ENCODE assay signal across 11 mouse cellular contexts in genomic region chr13:98810143-98810542, GRCm38 (mm10). TPM values are rescaled to one million over a fixed set of nuclear protein-coding genes. Genes with fewer than 3 reads are reported as not detected.
DNase-seq lines count a peak whose midpoint lies in the region; ATAC-seq lines count a peak whose summit lies in the region.
"Had no signal": no experiment of that assay in that cellular context is flagged by ENCODE, and none has a peak within 500 bp of the region (broad histone marks: within the 10 kb centered on the region; RNA-seq: fewer than 3 reads in every experiment).

No protein-coding gene starts in this region.

- peaks cover under 1% of the 10 kb centered on the region; the same call in 1 of the 2 replicates for H3K36me3 ChIP-seq in kidney, embryonic 15.5 days
- H3K36me3 ChIP-seq in kidney, embryonic 14.5 days (ENCODE audit: control insufficient read depth, insufficient read depth, low read length) = peaks cover under 1% of the 10 kb centered on the region; the same call in 1 of the 2 replicates
- peaks cover 2% of the 10 kb centered on the region for H3K36me3 ChIP-seq in megakaryocyte, embryonic 14.5 days (replicated peaks; ENCODE audit: low read length)

- ATAC-seq in kidney, embryonic 15.5 days (replicated peaks; ENCODE audit: low FRiP score) = no peak
- ATAC-seq in kidney, embryonic 14.5 days (ENCODE audit: low FRiP score, low TSS enrichment) = no peak
- peak; percentile 64 for ATAC-seq in granulocyte monocyte progenitor cell, adult 5-6 weeks (replicated peaks; ENCODE audit: poor library complexity, severe bottlenecking)
- ATAC-seq: intestine, embryonic 16.5 days had no signal

- no peak overlapping the region for H3K4me2 ChIP-seq in kidney, embryonic 15.5 days
- no peak overlapping the region for H3K4me2 ChIP-seq in kidney, embryonic 14.5 days (replicated peaks; ENCODE audit: low read depth, low read length)
- H3K4me2 ChIP-seq: embryonic facial prominence, embryonic 13.5 days; limb, embryonic 13.5 days had no signal

- H3K27me3 ChIP-seq in kidney, embryonic 15.5 days = no peaks in the 10 kb centered on the region
- H3K27me3 ChIP-seq in kidney, embryonic 14.5 days (ENCODE audit: control insufficient read depth, insufficient read depth, low read length) = no peaks in the 10 kb centered on the region
- H3K27me3 ChIP-seq in megakaryocyte, embryonic 14.5 days (replicated peaks) = no peaks in the 10 kb centered on the region
- H3K27me3 ChIP-seq: embryonic facial prominence, embryonic 13.5 days; limb, embryonic 13.5 days had no signal

- H3K4me3 ChIP-seq in kidney, embryonic 15.5 days (replicated peaks) = no peak overlapping the region
- H3K4me3 ChIP-seq in kidney, embryonic 14.5 days (ENCODE audit: low read length) = no peak overlapping the region
- H3K4me3 ChIP-seq in megakaryocyte, embryonic 14.5 days (replicated peaks) = peak overlapping the region; percentile 87
- H3K4me3 ChIP-seq: embryonic facial prominence, embryonic 13.5 days; limb, embryonic 13.5 days had no signal

- H3K9ac ChIP-seq in kidney, embryonic 15.5 days = no peak overlapping the region
- no peak overlapping the region for H3K9ac ChIP-seq in kidney, embryonic 14.5 days (ENCODE audit: low read depth, low read length)
- H3K9ac ChIP-seq: embryonic facial prominence, embryonic 13.5 days; limb, embryonic 13.5 days had no signal

- H3K4me1 ChIP-seq in kidney, embryonic 15.5 days = peaks cover 16% of the 10 kb centered on the region
- peaks cover 6% of the 10 kb centered on the region; the same call in 1 of the 2 replicates for H3K4me1 ChIP-seq in kidney, embryonic 14.5 days (ENCODE audit: control insufficient read depth, insufficient read depth, low read length)
- H3K4me1 ChIP-seq in megakaryocyte, embryonic 14.5 days = peaks cover 42% of the 10 kb centered on the region

- DNase-seq in MEL-GATA-1-ER (ENCODE audit: extremely low read depth, low read depth) = peak; percentile 82
- no peak for DNase-seq in B cell, adult 2 months
- no peak for DNase-seq in left cerebral cortex, postnatal 10 days (ENCODE audit: extremely low spot score in 1 of 2, low spot score in 2 of 2)
- no peak for DNase-seq in right cerebral cortex, postnatal 36 days (ENCODE audit: low spot score in 2 of 2)

- H3K9me3 ChIP-seq in kidney, embryonic 15.5 days (replicated peaks) = no peaks in the 10 kb centered on the region
- H3K9me3 ChIP-seq in kidney, embryonic 14.5 days (ENCODE audit: control insufficient read depth, low read length) = no peaks in the 10 kb centered on the region
- no peaks in the 10 kb centered on the region for H3K9me3 ChIP-seq in megakaryocyte, embryonic 14.5 days
- H3K9me3 ChIP-seq: embryonic facial prominence, embryonic 13.5 days; limb, embryonic 13.5 days had no signal

- intact Hi-C loops in left cerebral cortex, postnatal 10 days (cut with DNase I) = no loop called here

- H3K27ac ChIP-seq in kidney, embryonic 15.5 days = peak overlapping the region; percentile 54; the same call in 1 of the 2 replicates
- H3K27ac ChIP-seq in kidney, embryonic 14.5 days (ENCODE audit: low read depth, low read length) = no peak overlapping the region
- H3K27ac ChIP-seq: embryonic facial prominence, embryonic 13.5 days; limb, embryonic 13.5 days had no signal

- 51% methylated on average over 6 of the region's 6 CpGs for WGBS in kidney, embryonic 15.5 days
- 48% methylated on average over 6 of the region's 6 CpGs for WGBS in kidney, embryonic 14.5 days

RNA-seq across cellular contexts. Expression of gene Fcho2, which starts 5.1 kb away (rescaled TPM):
- 41.6 and 42.8 TPM in 2 replicates for polyA plus RNA-seq in kidney, embryonic 15.5 days (2015; fragmentation: Nextera tagmentation; extraction: Ambion mirVana)
- polyA plus RNA-seq in kidney, embryonic 14.5 days (2014; fragmentation: Nextera tagmentation; extraction: Ambion mirVana) = 32.4 and 48.4 TPM in 2 replicates
- total RNA-seq in granulocyte monocyte progenitor cell, adult 5-6 weeks (2014; fragmentation: Nextera tagmentation) = 47.5 and 48.2 TPM in 2 replicates
- 14.7 TPM in 2 replicates for total RNA-seq in granulocyte monocyte progenitor cell, adult 5-6 weeks (2017)
- 0.39 TPM in 1 of 2 replicates, not detected in the other for polyA plus RNA-seq in megakaryocyte, embryonic 14.5 days (2012; ENCODE audit: insufficient read depth, low replicate concordance)
- 10 to 100 TPM; 31.9 to 34.8 TPM for total RNA-seq in left cerebral cortex, postnatal 10 days (2021)

Comparison
In these comparisons a context has a peak if more than half of its experiments do, and no peak if none do; other contexts are left out.
1. RNA of gene Fcho2, which starts 5.1 kb away (polyA plus RNA-seq): 32.4 to 48.4 TPM in kidney, embryonic 14.5 days and 41.6 to 42.8 TPM in kidney, embryonic 15.5 days; 0.39 TPM in megakaryocyte, embryonic 14.5 days; every median in the first group is over 10 times any median in the second.